Mouse (Mus musculus) thymus, adult 2 months (tissue): ENCODE data around the gene Actl6a.

ENCODE experiments used
- CTCF ChIP-seq: fragments of 200-500 bp; IDR thresholded peaks from 2 replicates; pipeline ENCODE4 v1.5.1; 2012; ENCODE audit warnings: mild to moderate bottlenecking, control low read depth, low read length, moderate library complexity, borderline replicate concordance; ENCODE audit not compliant: control insufficient read depth, poor library complexity, insufficient read depth; ENCODE audit errors: extremely low read depth
- POLR2A ChIP-seq: fragments of 200-500 bp; IDR thresholded peaks from 2 replicates; pipeline ENCODE4 v1.6.1; 2012; ENCODE audit warnings: mild to moderate bottlenecking, low read length, control low read depth, moderate library complexity; ENCODE audit not compliant: control insufficient read depth, poor library complexity, insufficient read depth; ENCODE audit errors: extremely low read depth

GRCm38 (mm10) chr3:32738549-32738948, 32.5 kb downstream of the Actl6a start:
- TF ChIP-seq CTCF: no peak
- TF ChIP-seq POLR2A: no peak
